8 mouse cellular contexts compared by ENCODE assay signal in the genomic region with DNA sequence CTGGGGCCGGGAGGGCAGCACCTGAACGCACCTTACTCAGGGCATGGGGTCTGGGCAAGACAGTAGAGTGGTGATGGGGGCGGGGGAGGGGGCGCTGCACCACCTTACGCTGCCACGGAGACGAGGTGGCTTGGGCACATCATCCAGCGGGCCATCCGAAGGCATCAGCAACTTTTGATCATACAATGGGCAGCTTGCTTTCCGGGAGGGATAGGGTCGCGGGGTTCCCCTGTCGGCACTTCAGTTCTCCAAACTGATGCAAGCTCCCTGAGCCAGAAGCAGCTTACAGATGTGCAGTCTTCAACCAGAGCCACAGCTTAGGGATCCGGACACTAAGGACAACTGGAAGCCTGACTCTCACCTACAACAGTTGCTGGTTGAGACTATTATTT. TPM values are rescaled to one million over a fixed set of nuclear protein-coding genes. Genes with fewer than 3 reads are reported as not detected.
A peak's percentile ranks its signal among the peaks of the same experiment; 100 is the strongest.
DNase-seq lines count a peak whose midpoint lies in the region; ATAC-seq and TF ChIP-seq lines count a peak whose summit lies in the region.

No protein-coding gene starts in this region.

- TF ChIP-seq CTCF in testis, adult 2 months (IDR thresholded peaks at IDR 0.05; ENCODE audit: control insufficient read depth, insufficient read depth, insufficient replicate concordance, low read depth, low read length): no peak
- TF ChIP-seq CTCF in stomach, postnatal 0 days (IDR thresholded peaks at IDR 0.05; ENCODE audit: low read depth): no peak

- H3K9me3 ChIP-seq in liver, embryonic 12.5 days (replicated peaks): no peaks in the 10 kb centered on the region
- no peaks in the 10 kb centered on the region for H3K9me3 ChIP-seq in stomach, postnatal 0 days (ENCODE audit: control insufficient read depth, low read length)

- H3K27ac ChIP-seq in testis, adult 2 months (ENCODE audit: control insufficient read depth, insufficient read depth, low read depth, low read length): no peak overlapping the region
- no peak overlapping the region for H3K27ac ChIP-seq in liver, embryonic 12.5 days
- H3K27ac ChIP-seq in stomach, postnatal 0 days (replicated peaks): no peak overlapping the region

- H3K9ac ChIP-seq in liver, embryonic 12.5 days: peak overlapping the region; percentile 49
- H3K9ac ChIP-seq in stomach, postnatal 0 days (ENCODE audit: low read length): peak overlapping the region; percentile 64

- peak; percentile 4 for DNase-seq in embryo, embryonic 10.5 days (ENCODE audit: low spot score)
- no peak for DNase-seq in embryo, embryonic 9.5 days (ENCODE audit: extremely low spot score)
- DNase-seq in testis, postnatal 14 days (ENCODE audit: low spot score): no peak
- DNase-seq in stomach, postnatal 0 days (ENCODE audit: low spot score): no peak
- DNase-seq in cerebellum, adult 9-11 months: no peak
- DNase-seq in frontal cortex, postnatal 10 days (ENCODE audit: low spot score in 2 of 2): no peak

- H3K4me3 ChIP-seq in testis, adult 2 months (ENCODE audit: control insufficient read depth, low read depth, low read length): peak overlapping the region; percentile 2
- H3K4me3 ChIP-seq in liver, embryonic 12.5 days: peak overlapping the region; percentile 49
- peak overlapping the region; percentile 44 for H3K4me3 ChIP-seq in stomach, postnatal 0 days (ENCODE audit: low read depth, low read length)

- H3K36me3 ChIP-seq in testis, adult 2 months (ENCODE audit: control insufficient read depth, insufficient read depth, low read length): no peaks in the 10 kb centered on the region
- no peaks in the 10 kb centered on the region for H3K36me3 ChIP-seq in liver, embryonic 12.5 days
- no peaks in the 10 kb centered on the region for H3K36me3 ChIP-seq in stomach, postnatal 0 days (ENCODE audit: control insufficient read depth, insufficient read depth, low read length)

- H3K4me2 ChIP-seq in liver, embryonic 12.5 days: peak overlapping the region; percentile 69
- H3K4me2 ChIP-seq in stomach, postnatal 0 days (replicated peaks; ENCODE audit: low read depth): peak overlapping the region; percentile 79

- 13% methylated on average over 14 of the region's 14 CpGs for WGBS in liver, embryonic 12.5 days (ENCODE audit: insufficient replicate concordance)
- WGBS in stomach, postnatal 0 days: 12% methylated on average over 14 of the region's 14 CpGs

- no peak for ATAC-seq in liver, embryonic 12.5 days
- ATAC-seq in stomach, postnatal 0 days (ENCODE audit: low FRiP score, low TSS enrichment): no peak

- H3K4me1 ChIP-seq in testis, adult 2 months (ENCODE audit: control insufficient read depth, insufficient read depth, low read length): peaks cover 4% of the 10 kb centered on the region
- peaks cover 7% of the 10 kb centered on the region; the same call in 1 of the 2 replicates for H3K4me1 ChIP-seq in liver, embryonic 12.5 days
- H3K4me1 ChIP-seq in stomach, postnatal 0 days (replicated peaks; ENCODE audit: control insufficient read depth, insufficient read depth): peaks cover 12% of the 10 kb centered on the region

- no peaks in the 10 kb centered on the region for H3K27me3 ChIP-seq in testis, adult 2 months (ENCODE audit: control insufficient read depth, insufficient read depth, low read length)
- H3K27me3 ChIP-seq in liver, embryonic 12.5 days (replicated peaks): peaks cover 31% of the 10 kb centered on the region
- H3K27me3 ChIP-seq in stomach, postnatal 0 days (ENCODE audit: control insufficient read depth, insufficient read depth, low read length): no peaks in the 10 kb centered on the region

- no peak for TF ChIP-seq POLR2A in testis, adult 2 months (IDR thresholded peaks at IDR 0.05; ENCODE audit: control insufficient read depth, low read depth, low read length)

- TF ChIP-seq EP300 in stomach, postnatal 0 days (optimal IDR thresholded peaks at IDR 0.05): no peak

RNA-seq across cellular contexts. Expression of gene Ramp1, which starts 0.5 kb away (rescaled TPM):
- 2.1 and 12.8 TPM in 2 replicates for polyA plus RNA-seq in testis, adult 2 months (2012; rRNA removed)
- 4.0 and 4.4 TPM in 2 replicates for polyA plus RNA-seq in liver, embryonic 12.5 days (2016; fragmentation: Nextera tagmentation; extraction: Ambion mirVana)
- polyA plus RNA-seq in stomach, postnatal 0 days (2015; fragmentation: Nextera tagmentation; extraction: Ambion mirVana): 10.5 and 11.5 TPM in 2 replicates

RNA-seq across cellular contexts. Expression of gene Rbm44, which starts 35.3 kb away (rescaled TPM):
- 11.7 and 14.4 TPM in 2 replicates for polyA plus RNA-seq in testis, adult 2 months (2012; rRNA removed)
- 1.1 and 1.5 TPM in 2 replicates for polyA plus RNA-seq in liver, embryonic 12.5 days (2016; fragmentation: Nextera tagmentation; extraction: Ambion mirVana)
- 0.15 and 0.24 TPM in 2 replicates for polyA plus RNA-seq in stomach, postnatal 0 days (2015; fragmentation: Nextera tagmentation; extraction: Ambion mirVana)
